Mouse (Mus musculus) hindbrain, embryonic 14.5 days (tissue): ENCODE results near the gene Ctu2. TPM values are rescaled to one million over a fixed set of nuclear protein-coding genes. Genes with fewer than 3 reads are reported as not detected.
A peak's percentile ranks its signal among the peaks of the same experiment; 100 is the strongest.

Source experiments
- ATAC-seq: fragments of 200-750 bp; cut with Nextera tagmentation; 2 replicates; pipeline ENCODE4 v1.8.0; 2017; ENCODE audit warnings: moderate number of reproducible peaks, mild to moderate bottlenecking, moderate TSS enrichment, moderate library complexity; ENCODE audit not compliant: low FRiP score
- DNase-seq: peaks from one replicate; pipeline ENCODE4 v3.0.0-alpha.2; 2015; ENCODE audit warnings: low spot score
- H3K27ac ChIP-seq: fragments of 300-500 bp; sonication (generic); 2 replicates; pipeline ENCODE4 v1.5.1; 2014; ENCODE audit warnings: mild to moderate bottlenecking, moderate library complexity
- H3K27me3 ChIP-seq: fragments of 300-500 bp; sonication (generic); 2 replicates; pipeline ENCODE4 v1.6.1; 2014; ENCODE audit warnings: mild to moderate bottlenecking, low read length, mixed read lengths; ENCODE audit not compliant: control insufficient read depth, insufficient read depth
- H3K36me3 ChIP-seq: fragments of 300-500 bp; sonication (generic); replicated peaks from 2 replicates; pipeline ENCODE4 v1.6.1; 2014; ENCODE audit not compliant: control insufficient read depth, insufficient read depth
- H3K4me1 ChIP-seq: fragments of 300-500 bp; sonication (generic); replicated peaks from 2 replicates; pipeline ENCODE4 v1.6.1; 2014; ENCODE audit warnings: antibody characterized with exemption, low read length, mixed read lengths; ENCODE audit not compliant: control insufficient read depth, insufficient read depth
- H3K4me2 ChIP-seq: fragments of 300-500 bp; sonication (generic); replicated peaks from 2 replicates; pipeline ENCODE4 v1.6.1; 2014; ENCODE audit warnings: mild to moderate bottlenecking, moderate library complexity
- H3K4me3 ChIP-seq: fragments of 300-500 bp; sonication (generic); replicated peaks from 2 replicates; pipeline ENCODE4 v1.5.1; 2014; ENCODE audit warnings: mild to moderate bottlenecking, low read length
- H3K9ac ChIP-seq: fragments of 300-500 bp; sonication (generic); 2 replicates; pipeline ENCODE4 v1.6.1; 2014
- H3K9me3 ChIP-seq: fragments of 300-500 bp; sonication (generic); 2 replicates; pipeline ENCODE4 v1.6.1; 2016; ENCODE audit warnings: low read length; ENCODE audit not compliant: control insufficient read depth
- WGBS: fragments of 180-500 bp; shearing (Covaris S2); extraction: QIAGEN DNeasy Blood & Tissue Kit; methylation state at CpG from one replicate; pipeline ENCODE4 v1.1.7; 2014; 5-methylcytosine and 5-hydroxymethylcytosine counted together
- polyA plus RNA-seq: library from polyadenylated mRNA; unstranded; fragments of >200 nt; fragmentation: Nextera tagmentation; extraction: Ambion mirVana; gene quantifications from 2 replicates; pipeline ENCODE4 v1.2.1, GENCODE M21; 2014

Ctu2 gene
- polyA plus RNA-seq, 1 experiment from 2014 or later, result 77.8 TPM

DNA sequence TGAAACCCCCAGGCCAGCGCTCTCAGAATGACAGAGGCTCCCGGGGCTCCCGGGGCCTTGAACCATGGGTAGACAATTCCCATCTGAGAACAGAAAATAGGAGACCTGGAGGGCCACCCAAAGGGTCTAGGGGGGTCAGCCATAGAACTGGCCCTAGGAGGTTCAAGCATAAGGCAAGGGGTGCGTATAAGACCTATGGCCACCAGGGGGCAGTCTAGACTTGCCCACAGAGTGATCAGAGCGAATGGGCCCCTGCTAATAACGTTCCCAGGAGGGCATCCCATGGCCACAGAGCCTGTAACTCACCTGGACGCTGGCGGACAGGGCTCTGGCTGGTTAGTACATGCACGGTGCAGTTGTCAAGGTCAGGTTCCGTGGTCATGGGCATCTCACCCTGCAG is 24.9 kb downstream of the Ctu2 start:
- Histone ChIP-seq H3K36me3 (no peaks in the 10 kb centered on the region), H3K4me1 (no peaks in the 10 kb centered on the region), H3K27me3 (no peaks in the 10 kb centered on the region), H3K4me2 (no peak overlapping the region), H3K9me3 (no peaks in the 10 kb centered on the region), H3K27ac (no peak overlapping the region), H3K4me3 (no peak overlapping the region), H3K9ac (no peak overlapping the region)
- 36% methylated on average over 10 of the region's 10 CpGs for WGBS
- ATAC-seq (0 out of 2 replicates have a peak, but pooled peaks have one; percentile 46), DNase-seq (peak; percentile 84)

DNA sequence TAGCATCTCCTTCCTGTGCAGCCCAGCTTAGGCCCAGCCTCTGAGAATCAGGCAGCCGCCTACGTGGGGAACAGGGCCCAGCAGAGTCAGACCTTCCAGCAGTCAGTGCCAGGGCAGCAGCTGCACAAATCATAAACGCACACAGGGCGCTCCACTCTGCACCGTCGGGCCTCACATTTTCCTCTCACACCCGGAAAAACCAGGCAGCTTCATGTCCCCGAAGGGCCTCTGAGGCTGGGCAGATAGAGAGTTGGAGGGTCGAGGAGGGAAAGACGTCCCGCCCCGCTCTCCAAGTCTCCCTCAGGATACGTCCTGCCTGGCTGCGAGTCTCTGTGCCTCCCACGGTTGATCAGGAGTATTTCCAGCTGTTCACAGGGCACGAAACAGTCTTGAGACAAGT is 35.6 kb downstream of the Ctu2 start:
- Histone ChIP-seq H3K27ac (no peak overlapping the region), H3K27me3 (no peaks in the 10 kb centered on the region)

DNA sequence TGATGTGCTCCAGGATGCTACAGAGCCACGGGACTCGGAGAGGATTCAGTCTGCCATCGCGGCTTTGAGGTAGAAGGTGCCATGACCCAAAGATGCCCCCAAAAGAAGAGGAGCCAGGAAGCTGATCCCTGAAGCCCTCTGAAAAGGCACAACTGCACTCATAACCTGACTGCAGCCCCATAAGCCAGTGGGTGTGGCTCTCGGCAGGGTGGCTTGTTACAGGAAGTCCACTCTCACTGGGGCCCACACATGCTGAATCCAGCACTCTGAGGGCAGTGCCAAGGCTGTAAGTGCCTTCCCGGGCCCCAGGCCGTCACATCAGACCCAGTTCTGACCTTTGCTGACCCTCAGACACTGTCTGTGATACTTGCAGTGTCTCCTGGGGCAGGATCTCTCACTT is 36.4 kb downstream of the Ctu2 start:
- WGBS, result 82% methylated on average over 7 of the region's 7 CpGs
- Histone ChIP-seq H3K4me2 (no peak overlapping the region), H3K4me1 (0 out of 2 replicates have a peak, but pooled peaks cover under 1% of the 10 kb centered on the region), H3K36me3 (no peaks in the 10 kb centered on the region), H3K9me3 (no peaks in the 10 kb centered on the region), H3K27me3 (no peaks in the 10 kb centered on the region), H3K27ac (no peak overlapping the region), H3K9ac (no peak overlapping the region), H3K4me3 (no peak overlapping the region)
- no peak for DNase-seq
- ATAC-seq, result no peak

More for the DNA sequence above, 35.6 kb downstream of the Ctu2 start:
- ATAC-seq (no peak), DNase-seq (no peak)
- no peaks in the 10 kb centered on the region for H3K9me3 ChIP-seq
- no peaks in the 10 kb centered on the region for H3K36me3 ChIP-seq
- 81% methylated on average over 16 of the region's 16 CpGs for WGBS
- H3K4me2 ChIP-seq, result no peak overlapping the region
- no peak overlapping the region for H3K9ac ChIP-seq
- no peaks in the 10 kb centered on the region for H3K4me1 ChIP-seq
- no peak overlapping the region for H3K4me3 ChIP-seq

DNA sequence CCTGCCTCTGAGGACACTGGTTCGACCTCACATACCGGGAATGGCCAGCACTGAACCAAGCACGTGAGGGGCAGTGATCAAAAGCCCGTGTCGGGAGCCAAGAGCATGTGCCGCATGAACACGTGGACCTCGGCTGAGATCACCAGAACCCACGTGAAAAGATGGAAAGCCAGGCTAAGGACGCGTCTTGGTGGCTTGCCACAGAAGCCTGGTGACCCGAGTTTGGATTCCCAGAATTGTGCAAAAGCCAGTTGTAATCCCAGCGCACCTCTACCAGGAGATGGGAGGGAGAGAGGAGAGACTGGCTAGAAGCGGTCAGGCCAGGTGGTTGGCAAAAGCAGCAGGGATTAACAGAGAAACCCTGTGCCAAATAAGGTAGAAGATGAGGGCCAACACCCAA is 39.8 kb downstream of the Ctu2 start:
- H3K4me1 ChIP-seq, result peaks cover 10% of the 10 kb centered on the region; the same call in 1 of the 2 replicates
- WGBS, result 91% methylated on average over 14 of the region's 14 CpGs
- no peak overlapping the region for H3K9ac ChIP-seq
- H3K9me3 ChIP-seq, result no peaks in the 10 kb centered on the region
- H3K27ac ChIP-seq, result no peak overlapping the region
- no peaks in the 10 kb centered on the region for H3K36me3 ChIP-seq
- ATAC-seq, result no peak
- DNase-seq, result no peak
- no peaks in the 10 kb centered on the region for H3K27me3 ChIP-seq
- no peak overlapping the region for H3K4me3 ChIP-seq
- no peak overlapping the region for H3K4me2 ChIP-seq

DNA sequence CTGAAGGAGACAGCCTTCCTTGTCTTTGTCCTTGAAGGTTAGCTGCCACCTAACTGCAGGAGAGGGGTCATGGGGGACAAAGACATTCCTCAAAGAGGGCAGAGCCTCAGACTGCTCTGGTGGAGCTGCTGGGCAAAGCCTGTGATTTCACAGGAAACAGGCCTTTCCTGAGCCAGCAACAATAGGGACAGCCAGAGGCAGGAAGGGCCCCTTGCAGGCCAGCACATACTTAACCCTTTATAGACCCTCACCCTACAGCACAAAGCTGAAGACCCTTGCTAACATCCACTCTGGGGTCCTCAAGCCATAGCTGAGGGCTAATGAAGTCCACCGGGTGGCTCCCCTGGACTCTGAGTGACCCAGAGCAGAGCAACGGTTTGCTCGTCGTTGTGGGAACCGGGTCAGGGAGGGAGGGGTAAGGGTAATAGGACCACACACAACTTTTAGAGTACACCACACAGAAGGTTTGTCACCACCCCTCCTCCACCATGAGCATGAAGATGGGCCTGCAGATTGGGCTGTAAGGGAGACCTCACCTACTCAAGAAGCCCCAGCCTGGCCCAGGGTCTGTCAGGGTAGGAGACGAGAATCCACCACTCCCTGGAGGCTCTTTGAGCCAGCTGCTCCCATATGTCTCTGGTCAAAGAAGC is 41.7 kb downstream of the Ctu2 start:
- H3K27me3 ChIP-seq, result no peaks in the 10 kb centered on the region
- H3K4me2 ChIP-seq, result no peak overlapping the region
- H3K4me1 ChIP-seq, result peaks cover 10% of the 10 kb centered on the region; the same call in 1 of the 2 replicates
- H3K9ac ChIP-seq, result no peak overlapping the region
- ATAC-seq (no peak), DNase-seq (no peak)
- 31% methylated on average over 6 of the region's 6 CpGs for WGBS
- H3K36me3 ChIP-seq, result no peaks in the 10 kb centered on the region
- no peak overlapping the region for H3K4me3 ChIP-seq
- no peaks in the 10 kb centered on the region for H3K9me3 ChIP-seq
- no peak overlapping the region for H3K27ac ChIP-seq

DNA sequence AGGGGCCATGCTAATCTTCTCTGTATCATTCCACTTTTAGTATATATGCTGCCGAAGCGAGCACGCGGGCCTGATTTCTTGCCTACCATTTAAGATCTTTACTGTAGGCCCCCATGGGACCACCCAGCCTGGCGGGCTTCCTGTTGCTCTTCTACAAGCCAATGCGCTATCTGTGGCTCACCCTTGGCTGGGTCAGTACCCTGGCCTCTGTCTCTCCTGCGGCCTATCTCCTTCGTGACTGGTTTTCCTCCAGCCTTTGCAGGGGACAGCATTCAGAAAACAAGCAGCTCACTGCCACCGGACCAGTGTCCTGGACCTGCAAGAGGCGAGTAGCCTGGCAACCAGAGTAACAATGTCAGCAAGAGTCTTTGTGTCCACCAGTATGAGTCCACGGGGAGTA is 44.7 kb downstream of the Ctu2 start:
- H3K4me1 ChIP-seq, result peaks cover 37% of the 10 kb centered on the region
- no peak overlapping the region for H3K4me2 ChIP-seq
- no peak for ATAC-seq
- H3K4me3 ChIP-seq, result no peak overlapping the region
- no peak overlapping the region for H3K27ac ChIP-seq
- H3K36me3 ChIP-seq, result no peaks in the 10 kb centered on the region
- no peak for DNase-seq
- H3K9ac ChIP-seq, result no peak overlapping the region
- no peaks in the 10 kb centered on the region for H3K9me3 ChIP-seq
- 64% methylated on average over 11 of the region's 11 CpGs for WGBS
- H3K27me3 ChIP-seq, result no peaks in the 10 kb centered on the region

DNA sequence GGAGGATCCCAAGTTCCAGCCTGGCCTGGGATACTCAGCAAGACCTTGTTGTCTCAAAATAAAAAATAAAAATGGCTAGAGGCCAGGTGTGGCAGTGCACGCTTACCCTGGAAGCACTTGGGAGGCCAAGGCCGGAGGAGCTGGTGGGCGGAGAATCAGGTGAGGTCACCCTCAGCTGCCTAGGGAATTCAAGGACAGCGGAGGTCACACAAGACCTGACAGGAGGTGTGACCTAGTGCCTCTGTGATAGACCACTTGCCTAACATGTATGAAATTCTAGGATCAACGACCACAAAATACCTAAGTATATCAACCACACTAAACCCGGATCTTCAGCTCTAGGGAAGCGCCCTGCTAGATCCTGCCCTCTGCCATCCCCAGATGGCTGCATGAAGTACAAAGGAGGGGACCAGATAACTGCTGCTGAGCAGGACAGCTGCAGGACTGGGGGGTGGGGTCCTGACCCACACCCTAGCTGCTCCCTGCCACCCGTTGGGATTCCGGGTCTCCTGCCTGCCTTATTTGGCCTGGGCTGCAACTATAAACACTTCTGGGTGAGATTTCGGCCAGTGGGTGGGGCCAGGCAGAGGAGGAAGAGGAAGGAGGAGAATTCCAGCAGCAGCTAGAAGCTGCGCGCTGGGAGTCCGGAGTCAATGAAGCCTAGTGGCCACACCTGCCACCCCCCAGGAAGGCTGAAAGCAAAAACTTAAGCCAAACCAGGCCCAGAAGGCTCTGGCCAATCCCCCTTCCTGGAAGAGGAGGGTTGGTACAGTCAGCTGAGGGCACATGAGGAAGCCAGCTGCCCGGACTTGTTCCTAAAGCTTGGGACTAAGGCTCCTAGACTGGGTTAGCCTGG is 47.1 kb downstream of the Ctu2 start:
- peak overlapping the region; percentile 77 for H3K27ac ChIP-seq
- no peaks in the 10 kb centered on the region for H3K9me3 ChIP-seq
- WGBS, result 58% methylated on average over 14 of the region's 14 CpGs
- DNase-seq, result no peak
- H3K36me3 ChIP-seq, result no peaks in the 10 kb centered on the region
- no peak for ATAC-seq
- H3K9ac ChIP-seq, result 0 out of 2 replicates have a peak overlapping the region, but pooled peaks have one; percentile 10
- H3K27me3 ChIP-seq, result no peaks in the 10 kb centered on the region
- no peak overlapping the region for H3K4me3 ChIP-seq
- peak overlapping the region; percentile 39 for H3K4me2 ChIP-seq
- H3K4me1 ChIP-seq, result peaks cover 30% of the 10 kb centered on the region

DNA sequence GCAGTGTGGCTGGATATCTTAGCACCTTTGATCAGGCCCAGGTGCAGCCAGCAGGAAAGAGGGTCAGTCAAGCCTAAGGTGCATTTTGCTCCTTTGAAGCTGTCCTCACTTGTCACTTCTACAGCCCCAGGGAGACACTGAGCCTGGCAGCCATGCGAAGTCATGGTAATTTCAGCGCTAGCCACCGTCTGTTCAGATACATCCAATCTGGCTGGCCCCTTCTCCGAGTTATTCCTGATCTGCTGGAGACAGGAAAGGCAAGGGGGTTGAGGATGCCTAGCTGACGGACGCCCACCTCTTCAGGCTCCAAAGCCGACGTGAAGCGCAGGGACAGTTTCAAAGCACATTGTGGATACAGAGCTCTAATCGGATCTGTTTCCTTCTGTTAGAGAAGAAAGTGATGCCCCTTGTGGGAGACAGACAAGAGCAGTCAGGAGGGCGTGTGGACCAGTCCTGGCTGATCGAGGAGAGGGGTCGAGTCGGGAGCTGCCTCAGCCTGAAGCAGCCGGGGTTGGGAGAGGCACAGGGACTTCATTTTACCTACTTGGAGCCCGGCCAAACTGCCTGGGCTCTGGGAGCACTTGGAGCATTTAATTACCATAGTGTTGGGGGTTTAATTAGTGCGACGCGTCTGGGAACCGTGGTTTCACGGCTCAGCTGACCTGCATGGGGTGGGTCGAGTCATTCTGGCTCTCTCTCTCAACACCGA is 47.9 kb downstream of the Ctu2 start:
- H3K4me1 ChIP-seq, result peaks cover 28% of the 10 kb centered on the region
- DNase-seq (peak; percentile 53), ATAC-seq (peak; percentile 42; the same call in 1 of the 2 replicates)
- H3K27ac ChIP-seq, result peak overlapping the region; percentile 77
- H3K27me3 ChIP-seq, result no peaks in the 10 kb centered on the region
- no peaks in the 10 kb centered on the region for H3K36me3 ChIP-seq
- H3K4me2 ChIP-seq, result peak overlapping the region; percentile 39
- no peak overlapping the region for H3K4me3 ChIP-seq
- H3K9me3 ChIP-seq, result no peaks in the 10 kb centered on the region
- WGBS, result 11% methylated on average over 23 of the region's 23 CpGs
- H3K9ac ChIP-seq, result 0 out of 2 replicates have a peak overlapping the region, but pooled peaks have one; percentile 10

DNA sequence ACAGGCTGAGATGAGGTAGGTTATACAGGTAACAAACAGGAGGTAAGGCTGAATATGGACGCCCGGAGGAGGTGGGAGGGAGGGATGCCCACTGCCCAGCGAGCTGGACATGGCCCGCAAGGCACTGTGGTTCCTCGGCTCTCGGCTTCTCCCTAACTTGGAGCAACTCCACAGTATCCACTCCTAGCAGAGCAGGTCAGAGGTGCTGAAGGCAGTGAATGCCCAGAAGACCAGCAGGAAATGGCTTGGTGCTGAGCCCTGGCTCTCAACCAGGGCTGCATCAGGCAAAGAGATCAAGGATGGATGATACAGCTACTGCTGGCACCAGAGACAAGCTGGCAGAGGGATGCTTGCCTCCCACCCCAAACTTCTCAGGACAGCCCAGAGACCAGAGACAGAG is 48.6 kb downstream of the Ctu2 start:
- peaks cover 28% of the 10 kb centered on the region for H3K4me1 ChIP-seq
- ATAC-seq (no peak), DNase-seq (no peak)
- H3K4me2 ChIP-seq, result no peak overlapping the region
- 0 out of 2 replicates have a peak overlapping the region, but pooled peaks have one; percentile 1 for H3K27ac ChIP-seq
- H3K9me3 ChIP-seq, result no peaks in the 10 kb centered on the region
- H3K36me3 ChIP-seq, result no peaks in the 10 kb centered on the region
- WGBS, result 75% methylated on average over 6 of the region's 6 CpGs
- no peak overlapping the region for H3K4me3 ChIP-seq
- H3K9ac ChIP-seq, result no peak overlapping the region
- H3K27me3 ChIP-seq, result no peaks in the 10 kb centered on the region
